Mouse (Mus musculus): ENCODE results near the gene Rnf167. TPM values are rescaled to one million over a fixed set of nuclear protein-coding genes. Genes with fewer than 3 reads are reported as not detected.
A peak's percentile ranks its signal among the peaks of the same experiment; 100 is the strongest.

Rnf167 gene
- polyA plus RNA-seq, 1 experiment from 2014 or later, result 109 TPM

DNA sequence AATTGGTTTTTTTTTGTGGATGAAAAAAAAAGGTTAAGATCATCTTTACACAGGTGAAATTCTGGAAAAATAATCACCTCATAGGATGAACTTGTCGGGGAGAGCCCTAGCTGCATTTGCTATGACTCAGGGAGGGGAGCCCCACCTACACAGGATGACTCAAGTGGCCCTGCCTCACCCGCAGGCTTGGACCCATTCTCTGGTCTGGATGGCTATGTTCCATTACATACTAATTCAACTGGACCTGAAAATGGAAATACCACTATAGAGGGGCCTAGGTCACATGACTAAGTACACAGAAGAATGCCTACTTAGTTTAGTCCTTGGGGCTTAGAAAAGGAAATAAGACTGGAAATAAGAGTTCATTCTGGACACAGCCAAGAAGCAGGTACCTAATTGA, 4.4 kb downstream of the Rnf167 start:
- no peaks in the 10 kb centered on the region for H3K27me3 ChIP-seq (ENCODE audit: control insufficient read depth, insufficient read depth, low read length)
- no peak overlapping the region for H3K4me2 ChIP-seq (replicated peaks; ENCODE audit: low read depth, low read length)
- H3K27ac ChIP-seq (ENCODE audit: low read depth, low read length), result no peak overlapping the region
- H3K36me3 ChIP-seq (ENCODE audit: control insufficient read depth, insufficient read depth, low read length), result peaks cover 48% of the 10 kb centered on the region
- peak overlapping the region; percentile 14 for H3K4me3 ChIP-seq (ENCODE audit: low read length)
- H3K9me3 ChIP-seq (ENCODE audit: control insufficient read depth, low read length), result no peaks in the 10 kb centered on the region
- H3K9ac ChIP-seq (ENCODE audit: low read depth, low read length), result peak overlapping the region; percentile 23; the same call in 1 of the 2 replicates
- peaks cover 40% of the 10 kb centered on the region for H3K4me1 ChIP-seq (ENCODE audit: control insufficient read depth, insufficient read depth, low read length)
- WGBS, result 85% methylated on average over 2 of the region's 2 CpGs
- ATAC-seq (ENCODE audit: low FRiP score, low TSS enrichment), result no peak

DNA sequence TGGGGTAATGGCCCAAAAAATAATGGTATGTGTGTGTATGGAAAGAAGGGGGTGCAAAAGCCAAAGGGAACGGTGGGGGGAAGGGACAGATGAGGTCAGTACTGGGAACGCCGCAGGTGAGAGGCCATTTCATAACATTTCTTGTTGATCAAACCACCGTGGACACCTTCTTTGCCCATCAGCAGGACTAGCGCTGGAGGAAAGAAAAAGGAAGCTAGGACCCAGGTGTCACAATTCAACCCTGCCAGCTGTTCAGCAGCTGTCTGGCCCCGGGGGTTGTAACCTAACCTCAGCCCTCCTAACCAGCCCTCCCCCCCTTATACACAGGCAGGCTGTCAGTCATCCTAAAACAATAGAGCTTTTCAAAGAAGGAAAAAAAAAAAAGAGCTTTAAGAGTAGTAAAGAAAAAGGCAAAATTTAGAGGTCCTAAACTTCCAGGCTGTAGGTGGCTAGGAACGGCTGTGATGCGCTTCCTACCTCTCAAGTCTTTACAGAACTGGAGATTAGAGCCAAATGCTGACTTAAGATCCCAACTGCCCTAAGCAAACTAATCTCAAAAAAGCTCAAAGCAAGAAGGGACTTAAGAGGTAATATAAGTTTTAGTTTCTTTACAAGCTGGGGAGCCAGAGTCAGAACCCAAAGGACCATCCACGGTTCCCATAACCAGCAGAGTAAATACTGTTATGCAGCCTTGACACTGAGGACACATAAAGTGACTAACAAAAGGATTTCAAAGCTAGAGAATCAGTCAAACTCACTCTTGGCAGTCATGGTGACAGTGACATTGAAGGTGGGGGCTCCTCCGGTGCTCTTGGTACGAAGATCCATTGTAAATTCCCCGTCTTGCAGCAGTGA, 5.2 kb downstream of the Rnf167 start:
- ATAC-seq (ENCODE audit: low FRiP score, low TSS enrichment), result no peak
- Histone ChIP-seq H3K4me3 (ENCODE audit: low read length) (peak overlapping the region; percentile 93), H3K4me2 (replicated peaks; ENCODE audit: low read depth, low read length) (peak overlapping the region; percentile 71), H3K4me1 (ENCODE audit: control insufficient read depth, insufficient read depth, low read length) (peaks cover 49% of the 10 kb centered on the region), H3K9ac (ENCODE audit: low read depth, low read length) (peak overlapping the region; percentile 95; the same call in 1 of the 2 replicates), H3K27ac (ENCODE audit: low read depth, low read length) (peak overlapping the region; percentile 99; the same call in 1 of the 2 replicates), H3K27me3 (ENCODE audit: control insufficient read depth, insufficient read depth, low read length) (no peaks in the 10 kb centered on the region), H3K9me3 (ENCODE audit: control insufficient read depth, low read length) (no peaks in the 10 kb centered on the region), H3K36me3 (ENCODE audit: control insufficient read depth, insufficient read depth, low read length) (peaks cover 48% of the 10 kb centered on the region)
- WGBS, result 52% methylated on average over 12 of the region's 12 CpGs

DNA sequence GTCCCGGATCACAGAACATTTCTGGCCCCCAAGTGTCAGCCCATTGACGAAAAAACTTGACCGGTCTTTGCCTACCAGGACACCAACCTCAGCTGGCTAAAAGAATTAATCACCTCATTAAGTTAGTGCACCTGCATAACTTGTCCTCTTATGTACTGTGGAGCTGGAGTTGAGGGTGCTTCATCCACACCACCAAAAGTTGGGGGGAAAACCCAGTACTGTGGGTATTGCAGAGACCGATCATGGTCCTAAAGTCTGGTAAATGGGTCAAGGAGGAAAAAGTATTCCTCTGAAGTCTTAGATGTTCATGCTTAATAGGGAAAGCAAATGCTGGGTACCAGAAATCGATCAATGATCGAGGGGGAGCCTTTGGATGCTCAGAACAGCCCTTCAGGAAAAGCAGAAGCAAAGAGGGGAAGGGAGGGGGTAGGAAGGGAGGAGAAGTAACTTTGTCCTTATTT, 5.9 kb downstream of the Rnf167 start:
- Histone ChIP-seq H3K4me3 (ENCODE audit: low read length) (peak overlapping the region; percentile 93), H3K27me3 (ENCODE audit: control insufficient read depth, insufficient read depth, low read length) (no peaks in the 10 kb centered on the region), H3K4me2 (replicated peaks; ENCODE audit: low read depth, low read length) (peak overlapping the region; percentile 71), H3K4me1 (ENCODE audit: control insufficient read depth, insufficient read depth, low read length) (peaks cover 55% of the 10 kb centered on the region), H3K9me3 (ENCODE audit: control insufficient read depth, low read length) (no peaks in the 10 kb centered on the region), H3K9ac (ENCODE audit: low read depth, low read length) (peak overlapping the region; percentile 95), H3K36me3 (ENCODE audit: control insufficient read depth, insufficient read depth, low read length) (peaks cover 48% of the 10 kb centered on the region), H3K27ac (ENCODE audit: low read depth, low read length) (peak overlapping the region; percentile 99)
- 48% methylated on average over 6 of the region's 6 CpGs for WGBS
- ATAC-seq (ENCODE audit: low FRiP score, low TSS enrichment), result no peak

DNA sequence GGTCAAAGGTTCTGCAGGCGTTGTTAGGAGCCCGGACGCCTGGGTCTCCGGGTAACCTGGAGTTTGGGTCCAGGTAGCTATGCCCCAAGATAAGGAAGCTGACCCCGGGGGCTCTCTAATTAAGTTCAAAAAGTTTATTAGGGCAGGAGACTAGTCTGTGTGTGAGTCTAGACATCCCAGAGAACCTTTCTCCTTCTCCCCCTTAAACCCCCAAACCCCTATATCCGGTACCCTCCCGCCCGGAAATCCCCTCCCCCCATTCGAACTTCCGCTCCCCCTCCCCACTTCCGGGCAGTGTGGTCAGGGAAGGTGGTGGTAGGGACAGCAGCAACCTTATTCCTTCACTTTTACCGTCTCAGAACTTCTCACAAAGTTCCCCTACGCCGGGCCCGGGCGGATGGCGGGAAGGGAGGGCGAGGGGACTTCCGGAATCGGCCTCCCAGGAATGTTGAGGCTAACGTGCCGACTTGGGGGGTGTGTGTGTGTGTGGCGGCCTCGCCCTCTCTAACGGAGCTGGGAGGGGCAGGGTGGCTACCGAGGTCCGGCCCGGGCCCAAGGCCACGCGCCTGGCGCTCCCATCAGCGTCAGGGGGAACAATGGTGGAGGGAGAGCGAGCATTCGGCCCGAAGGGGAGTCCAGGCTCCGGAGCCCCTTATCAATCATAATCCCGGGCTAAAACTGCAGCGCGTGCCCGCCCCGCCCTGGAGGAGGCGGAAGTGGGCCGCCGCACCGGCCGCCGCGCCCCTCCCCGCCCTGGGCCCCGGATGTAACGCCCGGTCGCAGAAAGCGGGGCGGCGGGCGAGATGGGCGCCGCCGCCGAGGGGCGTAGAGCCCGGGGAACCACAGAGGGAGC, 6.5 kb downstream of the Rnf167 start:
- Histone ChIP-seq H3K9ac (ENCODE audit: low read depth, low read length) (peak overlapping the region; percentile 95), H3K27ac (ENCODE audit: low read depth, low read length) (peak overlapping the region; percentile 99), H3K36me3 (ENCODE audit: control insufficient read depth, insufficient read depth, low read length) (peaks cover 44% of the 10 kb centered on the region), H3K4me2 (replicated peaks; ENCODE audit: low read depth, low read length) (peak overlapping the region; percentile 71), H3K4me1 (ENCODE audit: control insufficient read depth, insufficient read depth, low read length) (peaks cover 54% of the 10 kb centered on the region), H3K9me3 (ENCODE audit: control insufficient read depth, low read length) (no peaks in the 10 kb centered on the region), H3K27me3 (ENCODE audit: control insufficient read depth, insufficient read depth, low read length) (no peaks in the 10 kb centered on the region), H3K4me3 (ENCODE audit: low read length) (peak overlapping the region; percentile 93)
- under 1% methylated on average over 63 of the region's 63 CpGs for WGBS
- ATAC-seq (ENCODE audit: low FRiP score, low TSS enrichment), result peak; percentile 29

DNA sequence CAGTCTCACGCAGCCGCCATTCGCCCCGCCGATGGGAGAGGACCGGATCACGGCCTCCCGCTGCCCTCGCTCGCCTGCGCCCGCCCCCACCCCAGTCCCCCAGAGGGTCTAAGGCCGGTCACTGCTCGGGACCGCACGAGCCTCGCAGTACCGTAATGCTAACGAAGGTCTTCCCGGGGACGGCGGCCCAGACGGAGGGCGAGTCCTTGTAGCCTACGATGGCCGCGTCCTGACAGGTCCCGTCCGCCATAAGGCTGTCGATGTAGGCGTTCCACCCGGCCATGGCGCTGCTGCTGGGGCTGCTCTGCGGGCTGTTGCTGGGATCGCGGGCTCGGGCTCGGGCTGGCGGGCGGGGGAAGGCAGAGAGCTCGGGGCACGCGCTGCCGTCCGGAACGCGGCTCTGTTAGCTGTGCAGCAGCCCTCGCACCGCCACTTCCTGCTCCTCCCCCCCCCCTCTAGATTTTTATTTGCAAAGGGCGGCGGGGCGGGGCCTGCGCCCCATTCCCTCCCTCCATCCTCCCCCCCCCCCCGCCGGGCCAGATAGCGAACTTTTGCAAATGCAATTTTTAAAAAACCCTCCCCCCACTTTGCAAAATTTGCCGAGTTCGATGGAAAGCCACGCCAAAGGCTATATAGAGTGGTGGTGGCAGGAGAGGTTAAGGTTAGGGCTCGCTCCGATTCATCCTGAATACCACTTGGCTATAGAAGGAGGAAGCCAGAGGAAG, 7.3 kb downstream of the Rnf167 start, which contains the start of gene Pfn1:
Gene Pfn1 (minus strand): TSS at position 447 of the 725 bp plus-strand sequence.
- Histone ChIP-seq H3K4me1 (ENCODE audit: control insufficient read depth, insufficient read depth, low read length) (peaks cover 46% of the 10 kb centered on the region), H3K9me3 (ENCODE audit: control insufficient read depth, low read length) (no peaks in the 10 kb centered on the region), H3K27me3 (ENCODE audit: control insufficient read depth, insufficient read depth, low read length) (no peaks in the 10 kb centered on the region), H3K4me3 (ENCODE audit: low read length) (peak within 1 kb of the TSS; percentile 93), H3K36me3 (ENCODE audit: control insufficient read depth, insufficient read depth, low read length) (peaks cover 36% of the 10 kb centered on the region), H3K9ac (ENCODE audit: low read depth, low read length) (peak within 1 kb of the TSS; percentile 95), H3K27ac (ENCODE audit: low read depth, low read length) (peak within 1 kb of the TSS; percentile 99), H3K4me2 (replicated peaks; ENCODE audit: low read depth, low read length) (peak within 1 kb of the TSS; percentile 71)
- under 1% methylated on average over 60 of the region's 61 CpGs for WGBS
- peak; percentile 34 for ATAC-seq (ENCODE audit: low FRiP score, low TSS enrichment)

DNA sequence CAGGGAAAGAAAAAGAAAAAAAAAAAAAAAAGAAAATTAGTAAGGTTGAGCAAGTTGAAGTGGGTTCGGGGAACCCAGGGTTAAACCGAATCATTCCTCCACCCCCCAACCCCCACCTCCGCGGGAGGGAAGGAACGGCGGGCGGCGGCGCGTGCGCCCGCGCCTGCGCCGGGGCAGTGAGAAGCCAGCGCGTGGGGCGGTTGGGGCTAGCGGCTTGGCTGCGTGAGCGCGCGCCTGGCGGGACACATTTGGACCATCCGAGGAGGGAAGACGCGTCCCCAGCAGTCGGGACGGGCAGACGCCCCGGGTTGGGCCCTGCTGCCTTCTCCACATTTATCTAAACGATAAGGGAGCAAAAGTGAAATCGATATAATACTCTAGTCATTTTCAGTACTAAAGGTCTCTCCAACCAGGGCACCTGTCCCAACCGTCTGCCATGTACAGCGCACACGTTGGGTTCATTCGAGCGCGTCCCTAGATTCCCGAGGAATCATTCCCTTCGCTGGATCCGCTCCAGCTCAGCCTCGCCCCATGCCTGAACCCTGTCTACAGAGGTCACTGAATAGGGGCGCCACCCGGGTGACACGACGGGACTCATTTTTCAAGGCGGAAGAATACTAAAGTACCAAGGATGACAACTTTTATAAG, 8.0 kb downstream of the Rnf167 start:
- peak; percentile 45 for ATAC-seq (ENCODE audit: low FRiP score, low TSS enrichment)
- peaks cover 45% of the 10 kb centered on the region for H3K4me1 ChIP-seq (ENCODE audit: control insufficient read depth, insufficient read depth, low read length)
- no peaks in the 10 kb centered on the region for H3K9me3 ChIP-seq (ENCODE audit: control insufficient read depth, low read length)
- peak overlapping the region; percentile 95 for H3K9ac ChIP-seq (ENCODE audit: low read depth, low read length)
- peak overlapping the region; percentile 93 for H3K4me3 ChIP-seq (ENCODE audit: low read length)
- H3K4me2 ChIP-seq (replicated peaks; ENCODE audit: low read depth, low read length), result peak overlapping the region; percentile 71
- peaks cover 29% of the 10 kb centered on the region for H3K36me3 ChIP-seq (ENCODE audit: control insufficient read depth, insufficient read depth, low read length)
- under 1% methylated on average over 46 of the region's 48 CpGs for WGBS
- H3K27ac ChIP-seq (ENCODE audit: low read depth, low read length), result peak overlapping the region; percentile 99
- H3K27me3 ChIP-seq (ENCODE audit: control insufficient read depth, insufficient read depth, low read length), result no peaks in the 10 kb centered on the region

DNA sequence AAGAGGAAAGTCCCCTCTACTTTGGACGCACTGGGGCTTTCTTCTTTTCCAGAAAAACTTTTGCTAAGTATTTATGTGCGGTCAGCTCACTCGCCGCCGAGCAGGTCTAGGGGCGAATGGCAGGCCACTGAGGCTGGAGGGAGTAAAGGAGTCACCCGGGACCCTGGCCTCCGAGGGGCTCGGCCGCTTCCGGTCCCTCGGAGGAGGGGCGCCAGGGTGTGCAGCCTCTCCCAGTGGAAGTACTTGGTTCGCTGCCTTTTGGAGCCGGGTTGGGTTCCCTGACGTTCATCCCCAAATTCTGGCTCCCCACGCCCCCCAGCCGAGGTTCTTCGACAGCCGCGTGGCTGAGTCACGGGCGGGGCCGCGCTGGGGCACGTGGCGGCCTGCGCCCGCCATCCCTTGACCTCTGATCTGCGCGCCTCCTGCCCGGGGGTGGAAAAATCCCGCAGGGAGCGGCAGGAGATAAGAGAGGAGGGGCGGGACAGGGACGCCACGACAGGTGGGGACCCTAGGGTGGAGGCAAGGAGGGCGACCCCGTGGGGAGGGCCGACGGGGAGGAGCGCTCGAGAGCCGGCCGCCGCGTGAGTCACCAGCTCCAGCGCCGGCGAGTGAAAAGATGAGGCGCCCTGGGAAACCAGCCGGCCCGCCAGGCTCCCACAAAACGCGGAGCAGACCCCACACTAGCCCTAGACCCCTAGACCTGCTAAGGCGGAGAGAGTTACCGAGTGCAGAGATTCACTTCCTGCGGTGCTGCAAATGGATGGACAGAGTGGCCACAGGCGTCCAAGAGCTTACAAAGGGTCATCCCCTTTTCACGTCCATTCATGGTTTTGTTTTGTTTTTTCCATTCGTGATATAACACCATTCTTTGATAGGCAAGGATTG, 8.8 kb downstream of the Rnf167 start:
- peak overlapping the region; percentile 71 for H3K4me2 ChIP-seq (replicated peaks; ENCODE audit: low read depth, low read length)
- ATAC-seq (ENCODE audit: low FRiP score, low TSS enrichment), result peak; percentile 51
- peak overlapping the region; percentile 93 for H3K4me3 ChIP-seq (ENCODE audit: low read length)
- peaks cover 44% of the 10 kb centered on the region for H3K4me1 ChIP-seq (ENCODE audit: control insufficient read depth, insufficient read depth, low read length)
- H3K27ac ChIP-seq (ENCODE audit: low read depth, low read length), result peak overlapping the region; percentile 99
- under 1% methylated on average over 61 of the region's 61 CpGs for WGBS
- peak overlapping the region; percentile 95 for H3K9ac ChIP-seq (ENCODE audit: low read depth, low read length)
- no peaks in the 10 kb centered on the region for H3K27me3 ChIP-seq (ENCODE audit: control insufficient read depth, insufficient read depth, low read length)
- H3K36me3 ChIP-seq (ENCODE audit: control insufficient read depth, insufficient read depth, low read length), result peaks cover 23% of the 10 kb centered on the region
- no peaks in the 10 kb centered on the region for H3K9me3 ChIP-seq (ENCODE audit: control insufficient read depth, low read length)
